Mouse (Mus musculus) T-helper 17 cell (primary cell): ENCODE measurements around the gene Wdtc1.

ENCODE experiments used
- in situ Hi-C, 2 experiments: fragments of 300-600 bp; cut with MboI, MseI; formaldehyde crosslinking; loops; 1 replicate in 1 of 2; 2 replicates in 1 of 2; pipeline ENCODE4 v1.15.1; 2025; ENCODE audit warnings: high pct_unique_total_duplicates in 2 of 2

The Wdtc1 gene

GRCm38 (mm10) chr4:133285950-133286349 is 67.3 kb downstream of the Wdtc1 start:
- in situ Hi-C loops = no loop called here

GRCm38 (mm10) chr4:133285299-133285698 is 68.0 kb downstream of the Wdtc1 start:
- in situ Hi-C loops = no loop called here

GRCm38 (mm10) chr4:133282656-133283055 is 70.6 kb downstream of the Wdtc1 start:
- in situ Hi-C loops = no loop called here

- in situ Hi-C loops = no loop called here
Observed at GRCm38 (mm10) chr4:133281951-133282481, 71.3 kb downstream of the Wdtc1 start.

- in situ Hi-C loops = no loop called here
Observed at GRCm38 (mm10) chr4:133281513-133281912, 71.8 kb downstream of the Wdtc1 start.

GRCm38 (mm10) chr4:133278482-133278881 is 74.8 kb downstream of the Wdtc1 start:
- in situ Hi-C loops = no loop called here

GRCm38 (mm10) chr4:133278067-133278466 is 75.2 kb downstream of the Wdtc1 start:
- in situ Hi-C loops = no loop called here

GRCm38 (mm10) chr4:133277104-133278026 is 75.9 kb downstream of the Wdtc1 start, which contains the start of gene Tmem222:
Gene Tmem222, minus strand, starts transcription at chr4:133277792.
- in situ Hi-C loops = no loop called here

- in situ Hi-C loops = no loop called here
Observed at GRCm38 (mm10) chr4:133270929-133271328, 82.4 kb downstream of the Wdtc1 start.

- in situ Hi-C loops = no loop called here
Observed at GRCm38 (mm10) chr4:133269596-133269995, 83.7 kb downstream of the Wdtc1 start.

- in situ Hi-C loops = no loop called here
Observed at GRCm38 (mm10) chr4:133268931-133269330, 84.3 kb downstream of the Wdtc1 start.

- in situ Hi-C loops = no loop called here
Observed at GRCm38 (mm10) chr4:133266248-133266880, 86.9 kb downstream of the Wdtc1 start.

- in situ Hi-C loops = no loop called here
Observed at GRCm38 (mm10) chr4:133265759-133266158, 87.5 kb downstream of the Wdtc1 start.

- in situ Hi-C loops = no loop called here
Observed at GRCm38 (mm10) chr4:133265297-133265696, 88.0 kb downstream of the Wdtc1 start.

- in situ Hi-C loops = no loop called here
Observed at GRCm38 (mm10) chr4:133264559-133264958, 88.7 kb downstream of the Wdtc1 start.

- in situ Hi-C loops = no loop called here
Observed at GRCm38 (mm10) chr4:133263756-133264155, 89.5 kb downstream of the Wdtc1 start.

GRCm38 (mm10) chr4:133262882-133263281 is 90.4 kb downstream of the Wdtc1 start, which contains the start of gene Sytl1:
Gene Sytl1, minus strand, starts transcription at chr4:133263113.
- in situ Hi-C loops = no loop called here

GRCm38 (mm10) chr4:133262375-133262765 is 90.9 kb downstream of the Wdtc1 start:
- in situ Hi-C loops = no loop called here

GRCm38 (mm10) chr4:133261641-133262374 is 91.5 kb downstream of the Wdtc1 start:
- in situ Hi-C loops = no loop called here

GRCm38 (mm10) chr4:133257798-133258408 is 95.4 kb downstream of the Wdtc1 start:
- in situ Hi-C loops = no loop called here

- in situ Hi-C loops = no loop called here
Observed at GRCm38 (mm10) chr4:133257230-133257629, 96.1 kb downstream of the Wdtc1 start.
